Mouse (Mus musculus) forebrain, embryonic 10.5 days (tissue): ENCODE results near the gene Krt34. TPM values are rescaled to one million over a fixed set of nuclear protein-coding genes. Genes with fewer than 3 reads are reported as not detected.

Experiments
- DNase-seq: peaks from one replicate; pipeline ENCODE4 v3.0.0-alpha.2; 2017; ENCODE audit warnings: low spot score; ENCODE audit errors: extremely low spot score
- H3K27ac ChIP-seq: fragments of 300-500 bp; sonication (generic); 2 replicates; pipeline ENCODE4 v1.5.1; 2016; ENCODE audit warnings: mild to moderate bottlenecking
- H3K27me3 ChIP-seq: fragments of 300-500 bp; sonication (generic); 2 replicates; pipeline ENCODE4 v1.6.1; 2016; ENCODE audit warnings: mild to moderate bottlenecking; ENCODE audit not compliant: poor library complexity, severe bottlenecking
- H3K36me3 ChIP-seq: fragments of 300-500 bp; sonication (generic); replicated peaks from 2 replicates; pipeline ENCODE4 v1.6.1; 2016; ENCODE audit warnings: mild to moderate bottlenecking, moderate library complexity
- H3K4me1 ChIP-seq: fragments of 300-500 bp; sonication (generic); 2 replicates; pipeline ENCODE4 v1.6.1; 2016
- H3K4me3 ChIP-seq: fragments of 300-500 bp; sonication (generic); 2 replicates; pipeline ENCODE4 v1.5.1; 2016; ENCODE audit warnings: mild to moderate bottlenecking, moderate library complexity
- H3K9me3 ChIP-seq: fragments of 300-500 bp; sonication (generic); 2 replicates; pipeline ENCODE4 v1.6.1; 2016; ENCODE audit warnings: mild to moderate bottlenecking, moderate library complexity
- WGBS: fragments of 180-500 bp; shearing (Covaris S2); methylation state at CpG from one replicate; pipeline ENCODE4 v1.1.7; 2016; 5-methylcytosine and 5-hydroxymethylcytosine counted together
- polyA plus RNA-seq: library from polyadenylated mRNA; unstranded; fragments of >200 nt; fragmentation: Nextera tagmentation; extraction: Ambion mirVana; gene quantifications from 2 replicates; pipeline ENCODE4 v1.2.1, GENCODE M21; 2016

The Krt34 gene
- polyA plus RNA-seq, 1 experiment from 2014 or later, result not detected

DNA sequence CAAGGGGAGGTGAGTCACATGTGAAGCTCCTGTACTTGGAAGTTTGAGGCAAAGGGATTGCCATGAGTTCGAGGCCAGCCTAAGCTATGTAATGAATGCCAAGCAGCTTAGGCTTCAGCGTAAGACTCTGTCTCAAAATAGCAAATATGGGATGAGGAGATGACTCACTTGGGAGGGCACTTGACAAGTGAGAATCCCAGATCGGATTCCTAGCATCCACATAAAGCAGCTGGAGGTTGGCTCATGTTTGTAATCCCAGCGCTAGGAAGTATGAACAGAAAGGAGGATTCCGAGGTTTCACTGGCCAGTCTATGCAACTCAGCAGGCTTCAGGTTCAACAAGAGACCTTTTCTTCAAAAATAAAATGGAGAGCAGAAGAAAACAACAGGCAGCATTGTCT lies 19.9 kb downstream of the Krt34 start:
- WGBS, result 84% methylated on average over 5 of the region's 5 CpGs
- no peak for DNase-seq

DNA sequence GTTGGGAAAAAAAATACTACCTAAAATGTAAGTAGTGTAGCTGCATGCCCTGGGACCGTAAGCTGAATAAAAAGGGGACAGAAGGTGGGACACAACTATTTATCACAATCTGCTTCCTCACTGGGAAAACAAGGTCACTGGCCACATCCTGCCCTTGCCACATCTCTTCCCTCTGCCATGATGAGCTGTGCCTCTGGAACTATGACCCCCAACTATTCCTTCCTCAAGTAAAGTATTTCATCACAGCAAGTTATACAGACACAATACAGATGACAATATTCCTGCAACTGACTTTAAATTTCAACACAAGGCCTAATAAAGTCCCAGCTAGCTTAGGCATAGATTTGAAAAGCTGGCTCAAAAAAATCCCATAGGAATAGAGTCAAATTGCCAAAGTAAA lies 21.9 kb downstream of the Krt34 start:
- WGBS, result 97% methylated on average over 1 of the region's 1 CpGs
- H3K9me3 ChIP-seq, result no peaks in the 10 kb centered on the region
- no peak overlapping the region for H3K4me3 ChIP-seq
- H3K36me3 ChIP-seq, result no peaks in the 10 kb centered on the region
- H3K27me3 ChIP-seq, result no peaks in the 10 kb centered on the region
- no peak overlapping the region for H3K27ac ChIP-seq
- no peaks in the 10 kb centered on the region for H3K4me1 ChIP-seq
- DNase-seq, result no peak

More for the DNA sequence above, 19.9 kb downstream of the Krt34 start:
- H3K9me3 ChIP-seq, result no peaks in the 10 kb centered on the region
- no peaks in the 10 kb centered on the region for H3K4me1 ChIP-seq
- no peaks in the 10 kb centered on the region for H3K36me3 ChIP-seq
- H3K27me3 ChIP-seq, result no peaks in the 10 kb centered on the region
- no peak overlapping the region for H3K27ac ChIP-seq
- H3K4me3 ChIP-seq, result no peak overlapping the region

DNA sequence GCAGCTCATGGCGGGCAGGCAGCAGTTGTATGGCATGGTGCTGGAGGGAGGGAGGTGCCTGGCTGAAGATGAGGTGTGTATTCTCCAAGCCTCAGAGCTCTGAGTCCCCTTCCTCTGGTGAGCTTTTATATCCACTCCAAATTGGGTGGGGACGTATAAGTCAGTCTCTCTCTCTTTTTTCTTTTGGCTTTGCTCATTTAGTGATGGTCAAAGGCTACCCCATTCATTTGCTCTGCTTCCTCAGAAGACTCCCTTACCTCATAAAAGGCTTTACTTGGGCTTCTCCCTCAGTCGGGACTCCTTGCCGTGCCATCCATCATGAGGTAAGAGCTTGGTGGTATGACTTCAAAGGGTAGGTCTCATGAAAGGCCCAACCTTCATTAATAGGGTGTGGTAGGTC lies 25.2 kb downstream of the Krt34 start, which contains the start of gene Krt33a:
Gene Krt33a (minus strand): TSS at position 101 of the 400 bp plus-strand sequence.
- no peaks in the 10 kb centered on the region for H3K36me3 ChIP-seq
- H3K27ac ChIP-seq, result no peak within 1 kb of the TSS
- no peak within 1 kb of the TSS for H3K4me3 ChIP-seq
- H3K9me3 ChIP-seq, result no peaks in the 10 kb centered on the region
- 90% methylated on average over 4 of the region's 4 CpGs for WGBS
- H3K27me3 ChIP-seq, result no peaks in the 10 kb centered on the region
- no peak for DNase-seq
- H3K4me1 ChIP-seq, result no peaks in the 10 kb centered on the region

- WGBS, result 75% methylated on average over 4 of the region's 4 CpGs
- no peaks in the 10 kb centered on the region for H3K4me1 ChIP-seq
- H3K4me3 ChIP-seq, result no peak overlapping the region
- no peak for DNase-seq
- H3K9me3 ChIP-seq, result no peaks in the 10 kb centered on the region
- H3K36me3 ChIP-seq, result no peaks in the 10 kb centered on the region
- no peaks in the 10 kb centered on the region for H3K27me3 ChIP-seq
- H3K27ac ChIP-seq, result no peak overlapping the region
Measured at GRCm38 (mm10) chr11:100013691-100014171, 27.6 kb downstream of the Krt34 start.

DNA sequence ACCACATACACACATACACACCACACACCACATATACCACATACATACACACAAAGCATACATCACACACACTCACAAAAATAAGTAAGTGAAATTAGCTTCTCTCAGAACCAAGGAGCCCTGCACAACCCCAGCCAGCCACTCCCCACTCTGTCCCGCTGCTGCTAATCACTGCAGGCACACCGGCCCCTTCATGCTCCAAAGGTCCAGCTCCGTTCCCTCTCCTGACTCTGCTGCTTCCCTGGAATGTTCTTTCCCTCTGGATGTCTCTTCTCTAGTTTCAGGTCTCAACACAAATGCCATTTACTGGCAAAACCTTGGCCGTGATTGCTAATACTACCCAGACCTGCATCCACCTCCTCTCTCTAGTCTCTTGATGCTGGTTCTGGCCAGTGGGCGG lies 30.7 kb downstream of the Krt34 start:
- H3K27ac ChIP-seq, result no peak overlapping the region
- WGBS, result 89% methylated on average over 5 of the region's 5 CpGs
- H3K27me3 ChIP-seq, result no peaks in the 10 kb centered on the region
- H3K4me3 ChIP-seq, result no peak overlapping the region
- no peaks in the 10 kb centered on the region for H3K36me3 ChIP-seq
- DNase-seq, result no peak
- H3K9me3 ChIP-seq, result no peaks in the 10 kb centered on the region
- no peaks in the 10 kb centered on the region for H3K4me1 ChIP-seq

- H3K4me1 ChIP-seq, result no peaks in the 10 kb centered on the region
- H3K4me3 ChIP-seq, result no peak overlapping the region
- 85% methylated on average over 5 of the region's 5 CpGs for WGBS
- no peaks in the 10 kb centered on the region for H3K27me3 ChIP-seq
- H3K9me3 ChIP-seq, result no peaks in the 10 kb centered on the region
- no peak for DNase-seq
- no peaks in the 10 kb centered on the region for H3K36me3 ChIP-seq
- H3K27ac ChIP-seq, result no peak overlapping the region
Measured at GRCm38 (mm10) chr11:100008336-100008735, 33.0 kb downstream of the Krt34 start.

DNA sequence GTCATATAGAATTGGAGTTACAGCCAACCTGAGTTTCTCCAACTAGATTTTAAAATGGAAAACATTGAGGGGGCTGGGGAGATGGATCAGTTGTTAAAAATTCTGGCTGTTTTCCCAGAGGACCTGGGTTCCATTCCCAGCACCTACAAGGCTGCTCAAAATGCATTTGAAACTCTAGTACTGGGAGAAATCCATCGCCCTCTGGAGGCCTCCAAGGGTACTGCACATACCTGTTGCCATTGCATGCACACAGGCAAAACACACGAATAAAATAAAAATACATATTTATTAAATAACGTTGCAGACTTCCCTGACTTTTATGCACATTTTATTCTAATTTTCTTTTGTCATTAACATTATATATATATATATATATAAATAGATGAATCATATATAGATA lies 34.7 kb downstream of the Krt34 start:
- H3K4me1 ChIP-seq, result no peaks in the 10 kb centered on the region
- no peak overlapping the region for H3K4me3 ChIP-seq
- DNase-seq, result no peak
- H3K27me3 ChIP-seq, result no peaks in the 10 kb centered on the region
- H3K27ac ChIP-seq, result no peak overlapping the region
- no peaks in the 10 kb centered on the region for H3K36me3 ChIP-seq
- WGBS, result 55% methylated on average over 3 of the region's 3 CpGs
- H3K9me3 ChIP-seq, result no peaks in the 10 kb centered on the region

DNA sequence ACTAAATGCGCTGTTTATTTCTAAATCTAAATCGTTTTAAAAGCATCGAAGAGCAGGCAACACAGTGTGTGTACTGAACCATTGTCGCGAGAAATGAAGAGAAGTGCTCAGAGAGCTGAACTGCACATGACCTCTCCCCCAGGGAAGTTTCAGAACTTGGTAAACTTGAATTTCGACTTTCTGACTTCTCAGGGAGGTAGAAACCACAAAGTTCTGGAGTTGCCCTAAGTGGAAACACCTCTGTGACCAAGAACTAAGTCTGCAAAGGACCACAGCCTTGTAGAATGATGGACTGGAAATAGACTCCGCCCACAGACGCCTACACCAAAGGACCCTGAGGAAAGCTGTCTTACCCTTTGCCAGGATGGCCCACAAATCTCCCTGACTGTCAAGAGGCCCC lies 35.4 kb downstream of the Krt34 start:
- no peaks in the 10 kb centered on the region for H3K4me1 ChIP-seq
- H3K27me3 ChIP-seq, result no peaks in the 10 kb centered on the region
- no peak overlapping the region for H3K4me3 ChIP-seq
- H3K9me3 ChIP-seq, result no peaks in the 10 kb centered on the region
- 89% methylated on average over 8 of the region's 8 CpGs for WGBS
- no peak overlapping the region for H3K27ac ChIP-seq
- DNase-seq, result no peak
- H3K36me3 ChIP-seq, result no peaks in the 10 kb centered on the region

GRCm38 (mm10) chr11:100004846-100005245 lies 36.5 kb downstream of the Krt34 start:
- Histone ChIP-seq H3K27me3 (no peaks in the 10 kb centered on the region), H3K9me3 (no peaks in the 10 kb centered on the region), H3K4me3 (no peak overlapping the region), H3K4me1 (no peaks in the 10 kb centered on the region), H3K27ac (no peak overlapping the region), H3K36me3 (no peaks in the 10 kb centered on the region)
- WGBS, result 36% methylated on average over 6 of the region's 6 CpGs
- no peak for DNase-seq

GRCm38 (mm10) chr11:99999091-99999490 lies 42.3 kb downstream of the Krt34 start:
- H3K36me3 ChIP-seq, result no peaks in the 10 kb centered on the region
- H3K4me1 ChIP-seq, result no peaks in the 10 kb centered on the region
- H3K9me3 ChIP-seq, result no peaks in the 10 kb centered on the region
- 91% methylated on average over 7 of the region's 7 CpGs for WGBS
- H3K27me3 ChIP-seq, result peaks cover 8% of the 10 kb centered on the region
- DNase-seq, result no peak
- no peak overlapping the region for H3K27ac ChIP-seq
- no peak overlapping the region for H3K4me3 ChIP-seq

DNA sequence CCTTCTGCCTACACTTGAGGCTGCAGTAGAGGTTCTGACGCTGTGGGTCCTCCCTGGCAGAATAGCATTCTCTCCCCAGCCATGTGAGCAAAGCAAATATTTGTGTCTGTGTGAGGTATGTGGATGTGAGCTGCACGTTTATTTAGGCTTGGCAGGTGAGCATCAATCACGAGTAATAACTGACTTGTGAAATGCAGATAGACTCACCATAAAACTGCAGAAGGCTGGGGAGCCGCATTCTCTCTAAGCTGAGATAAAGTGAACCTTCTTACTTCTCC lies 47.0 kb downstream of the Krt34 start:
- H3K27ac ChIP-seq, result no peak overlapping the region
- H3K36me3 ChIP-seq, result no peaks in the 10 kb centered on the region
- peaks cover 6% of the 10 kb centered on the region for H3K4me1 ChIP-seq
- H3K4me3 ChIP-seq, result no peak overlapping the region
- no peaks in the 10 kb centered on the region for H3K9me3 ChIP-seq
- H3K27me3 ChIP-seq, result peaks cover 25% of the 10 kb centered on the region
- 76% methylated on average over 4 of the region's 4 CpGs for WGBS
- DNase-seq, result no peak

- WGBS, result 37% methylated on average over 26 of the region's 26 CpGs
- Histone ChIP-seq H3K4me1 (peaks cover 6% of the 10 kb centered on the region), H3K36me3 (no peaks in the 10 kb centered on the region), H3K4me3 (peak within 1 kb of the TSS; percentile 34), H3K27me3 (peaks cover 25% of the 10 kb centered on the region), H3K9me3 (no peaks in the 10 kb centered on the region), H3K27ac (no peak within 1 kb of the TSS)
- no peak for DNase-seq
Measured at GRCm38 (mm10) chr11:99993620-99994383, 47.6 kb downstream of the Krt34 start, which contains the start of gene Krtap17-1. Krtap17-1 (minus strand) TSS chr11:99993994.

GRCm38 (mm10) chr11:99990571-99990970 lies 50.8 kb downstream of the Krt34 start:
- H3K4me1 ChIP-seq, result peaks cover 6% of the 10 kb centered on the region
- no peak overlapping the region for H3K4me3 ChIP-seq
- 76% methylated on average over 3 of the region's 3 CpGs for WGBS
- no peaks in the 10 kb centered on the region for H3K36me3 ChIP-seq
- H3K27me3 ChIP-seq, result peaks cover 25% of the 10 kb centered on the region
- H3K9me3 ChIP-seq, result no peaks in the 10 kb centered on the region
- DNase-seq, result no peak
- H3K27ac ChIP-seq, result no peak overlapping the region
